Mouse (Mus musculus) ES-E14 (cell line): Measurements from ENCODE around the gene Fam13a. TPM values are rescaled to one million over a fixed set of nuclear protein-coding genes. Genes with fewer than 3 reads are reported as not detected.
A peak's percentile ranks its signal among the peaks of the same experiment; 100 is the strongest.

Experiments
- DNase-seq: peaks from one replicate; pipeline ENCODE4 v3.0.0-alpha.2; 2013; ENCODE audit warnings: low read depth, low spot score
- H3K27ac ChIP-seq: 2 replicates; pipeline ENCODE4 v1.5.1; 2012; ENCODE audit warnings: low read depth, mild to moderate bottlenecking, low read length, moderate library complexity, mixed read lengths; ENCODE audit not compliant: poor library complexity, insufficient read depth, severe bottlenecking
- H3K36me3 ChIP-seq: 2 replicates; pipeline ENCODE4 v1.6.1; 2012; ENCODE audit warnings: mild to moderate bottlenecking, low read length, moderate library complexity, mixed read lengths; ENCODE audit not compliant: control insufficient read depth, poor library complexity, insufficient read depth, severe bottlenecking
- H3K4me1 ChIP-seq, 2 experiments: fragments of 150-350 bp in 1 of 2; sonication (generic) in 1 of 2; 2 replicates each; pipeline ENCODE4 v1.6.1; 2012; ENCODE audit warnings: low read length in 2 of 2, mild to moderate bottlenecking in 1 of 2, mixed read lengths in 1 of 2; ENCODE audit not compliant: control insufficient read depth in 2 of 2, insufficient read depth in 2 of 2, poor library complexity in 1 of 2
- H3K4me3 ChIP-seq, 2 experiments: fragments of 150-350 bp in 1 of 2; sonication (generic) in 1 of 2; 2 replicates each; pipeline ENCODE4 v1.5.1; 2012; ENCODE audit warnings: low read length in 2 of 2, low read depth in 1 of 2, mild to moderate bottlenecking in 1 of 2, mixed read lengths in 1 of 2; ENCODE audit not compliant: insufficient read depth in 1 of 2, poor library complexity in 1 of 2, severe bottlenecking in 1 of 2
- H3K9ac ChIP-seq: 2 replicates; pipeline ENCODE4 v1.6.1; 2012; ENCODE audit warnings: low read depth, mild to moderate bottlenecking, low read length, mixed read lengths; ENCODE audit not compliant: poor library complexity, insufficient read depth, severe bottlenecking
- H3K9me3 ChIP-seq: fragments of 150-350 bp; sonication (generic); 2 replicates; pipeline ENCODE4 v1.6.1; 2012; ENCODE audit warnings: low read depth, mild to moderate bottlenecking, low read length; ENCODE audit not compliant: control insufficient read depth, insufficient read depth
- CHD2 ChIP-seq: IDR thresholded peaks from 2 replicates; pipeline ENCODE4 v1.6.1; 2014; ENCODE audit warnings: mild to moderate bottlenecking, low read depth, low read length, inconsistent platforms
- HCFC1 ChIP-seq: IDR thresholded peaks from 2 replicates; pipeline ENCODE4 v1.6.1; 2012; ENCODE audit warnings: low read length, inconsistent platforms, borderline replicate concordance; ENCODE audit not compliant: insufficient read depth
- MAFK ChIP-seq: IDR thresholded peaks from 2 replicates; pipeline ENCODE4 v1.6.1; 2014; ENCODE audit warnings: mild to moderate bottlenecking, low read depth, low read length, inconsistent platforms; ENCODE audit not compliant: insufficient read depth
- ZC3H11A ChIP-seq: IDR thresholded peaks from 2 replicates; pipeline ENCODE4 v1.6.1; 2012; ENCODE audit warnings: low read depth, mild to moderate bottlenecking, inconsistent platforms, low read length, borderline replicate concordance
- ZNF384 ChIP-seq: IDR thresholded peaks from 2 replicates; pipeline ENCODE4 v1.6.1; 2012; ENCODE audit warnings: low read depth, low read length, inconsistent platforms
- in situ Hi-C, 2 experiments: fragments of 600-800 bp; cut with MboI; formaldehyde crosslinking; loops; one replicate each; pipeline ENCODE4 v1.15.1; 2025; ENCODE audit warnings: low sequenced_read_pairs in 2 of 2, inconsistent platforms in 1 of 2; ENCODE audit not compliant: unreplicated experiment in 2 of 2
- total RNA-seq: library from RNA; depleted of rRNA; stranded (reverse); fragments of 300-350 nt; gene quantifications from 2 replicates; pipeline ENCODE4 v1.2.3, GENCODE M21; 2012

The Fam13a gene
- total RNA-seq, 1 experiment = 0.27 TPM

DNA sequence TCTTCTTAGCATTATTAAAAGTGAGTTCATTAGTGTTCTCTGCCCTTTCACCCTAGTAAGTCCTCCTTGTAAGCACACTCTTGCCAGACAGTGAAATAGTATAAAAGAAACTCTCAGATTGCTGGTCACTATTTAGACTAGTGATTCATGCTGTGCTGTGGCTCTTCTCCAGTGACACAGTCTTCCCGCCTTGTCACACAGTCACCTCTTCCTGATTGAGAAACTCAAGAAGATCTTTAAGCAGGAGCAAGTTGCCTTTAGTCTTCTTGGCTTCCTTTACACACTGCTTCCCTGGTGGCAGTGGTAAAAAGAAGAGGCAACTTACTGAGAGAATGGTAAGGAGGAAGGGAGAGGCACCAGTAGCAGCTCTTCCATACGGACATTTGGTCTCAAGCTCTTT lies 6.3 kb upstream of the Fam13a start:
- Histone ChIP-seq H3K4me1 (no peaks in the 10 kb centered on the region), H3K4me3 (no peak overlapping the region), H3K36me3 (no peaks in the 10 kb centered on the region), H3K9me3 (no peaks in the 10 kb centered on the region), H3K9ac (no peak overlapping the region), H3K27ac (no peak overlapping the region)
- TF ChIP-seq MAFK (no peak), HCFC1 (no peak), ZNF384 (no peak), ZC3H11A (no peak), CHD2 (no peak)
- in situ Hi-C loops = no loop called here
- DNase-seq = no peak

GRCm38 (mm10) chr6:59030037-59030436 lies 5.7 kb upstream of the Fam13a start:
- H3K4me3 ChIP-seq = no peak overlapping the region
- H3K4me1 ChIP-seq = no peaks in the 10 kb centered on the region
- H3K9me3 ChIP-seq = no peaks in the 10 kb centered on the region
- no peak for DNase-seq
- in situ Hi-C loops = no loop called here
- no peak overlapping the region for H3K27ac ChIP-seq
- H3K36me3 ChIP-seq = no peaks in the 10 kb centered on the region
- H3K9ac ChIP-seq = no peak overlapping the region
- TF ChIP-seq ZNF384 (no peak), ZC3H11A (no peak), CHD2 (no peak), HCFC1 (no peak), MAFK (no peak)

- in situ Hi-C loops = no loop called here
- Histone ChIP-seq H3K9me3 (no peaks in the 10 kb centered on the region), H3K4me3 (no peak overlapping the region), H3K4me1 (no peaks in the 10 kb centered on the region), H3K27ac (no peak overlapping the region), H3K36me3 (no peaks in the 10 kb centered on the region), H3K9ac (no peak overlapping the region)
- TF ChIP-seq ZC3H11A = no peak
- no peak for TF ChIP-seq HCFC1
- TF ChIP-seq MAFK = no peak
- TF ChIP-seq ZNF384 = no peak
- TF ChIP-seq CHD2 = no peak
- DNase-seq = no peak
Measured at GRCm38 (mm10) chr6:59028871-59029270, 4.5 kb upstream of the Fam13a start.

DNA sequence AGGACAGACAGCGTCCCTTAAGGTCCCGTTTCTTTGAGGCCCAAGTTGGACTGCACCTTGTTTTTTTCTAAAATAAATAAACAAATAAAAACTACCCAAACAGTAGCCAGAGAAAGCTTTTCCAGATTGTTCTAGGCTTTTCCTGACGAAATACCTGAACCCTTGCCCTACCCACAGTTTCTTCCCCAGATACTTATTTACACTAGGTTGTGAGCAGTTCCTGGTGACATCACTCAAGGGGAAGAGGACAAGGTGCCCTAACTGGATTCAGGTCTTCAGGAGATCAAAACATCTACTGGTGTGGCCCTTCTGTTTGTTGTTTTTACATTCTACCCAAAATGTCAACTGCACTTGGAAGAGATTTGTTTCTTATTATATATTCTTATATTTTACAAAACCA lies 457 bp upstream of the Fam13a start:
- TF ChIP-seq CHD2 (no peak), ZNF384 (no peak), HCFC1 (no peak), MAFK (no peak), ZC3H11A (no peak)
- H3K27ac ChIP-seq = no peak overlapping the region
- H3K4me3 ChIP-seq = peak overlapping the region in 1 of 2 experiments; percentile 64; a peak in 1 of 4 replicates
- DNase-seq = no peak
- no peak overlapping the region for H3K9ac ChIP-seq
- in situ Hi-C loops = no loop called here
- H3K4me1 ChIP-seq = no peaks in the 10 kb centered on the region
- no peaks in the 10 kb centered on the region for H3K36me3 ChIP-seq
- H3K9me3 ChIP-seq = no peaks in the 10 kb centered on the region

GRCm38 (mm10) chr6:59023455-59024163 lies 740 bp downstream of the Fam13a start:
- Histone ChIP-seq H3K9ac (no peak overlapping the region), H3K4me3 (peak overlapping the region in 1 of 2 experiments; percentile 64; a peak in 1 of 4 replicates), H3K9me3 (no peaks in the 10 kb centered on the region), H3K36me3 (no peaks in the 10 kb centered on the region), H3K4me1 (no peaks in the 10 kb centered on the region), H3K27ac (no peak overlapping the region)
- in situ Hi-C loops = no loop called here
- TF ChIP-seq CHD2 = no peak
- no peak for TF ChIP-seq MAFK
- no peak for TF ChIP-seq ZNF384
- no peak for TF ChIP-seq HCFC1
- TF ChIP-seq ZC3H11A = no peak
- no peak for DNase-seq
